Mouse (Mus musculus) embryonic stem cell, embryonic (primary cell): ENCODE results near the gene Bptf.

ENCODE experiments used
- CTCF ChIA-PET, 4 experiments: fragments of 300-600 bp in 2 of 4; fragments of 350-600 bp in 2 of 4; sonication (Branson Sonifier 250); formaldehyde crosslinking; loops; one replicate each; lab custom pipeline; 2022; ENCODE audit warnings: inconsistent platforms in 2 of 4; lab: Charles Lee
- POLR2A ChIA-PET, 4 experiments: fragments of 300-600 bp in 2 of 4; fragments of 350-600 bp in 2 of 4; sonication (Branson Sonifier 250); formaldehyde crosslinking; loops; one replicate each; lab custom pipeline; 2022; ENCODE audit warnings: antibody characterized with exemption in 4 of 4, inconsistent platforms in 1 of 4; lab: Charles Lee

The Bptf gene

DNA sequence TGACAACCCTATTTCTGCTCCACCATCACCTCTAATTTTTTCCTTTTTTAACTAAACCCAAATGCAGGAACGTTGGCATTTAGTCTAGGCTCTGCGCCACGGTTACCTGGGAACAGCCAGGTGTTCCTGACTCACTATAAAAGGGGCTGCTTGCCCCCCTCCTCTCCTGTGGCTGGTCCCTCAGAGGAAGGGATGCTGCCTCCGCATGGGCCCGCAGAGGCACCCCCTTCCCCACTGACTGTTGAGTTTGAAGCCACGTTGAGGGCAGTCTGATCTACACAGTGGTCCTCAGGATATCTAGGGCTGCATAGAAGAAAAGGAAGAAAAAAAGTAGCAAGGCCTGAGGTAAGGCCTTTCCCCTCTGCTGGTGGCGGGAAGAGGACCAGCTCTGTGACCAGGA lies 120.8 kb downstream of the Bptf start:
- ChIA-PET POLR2A (interaction anchor here in 3 of 4 experiments (0.8 to 2.5 kb wide), 10 partner anchors 9 to 124 kb away, joined by 4 to 54 read pairs (median 18); partner anchors contain the start of genes Kpna2 (in 3 of the 3) and 1810010H24Rik (in 1 of the 3)), CTCF (interaction anchor here in 1 of 4 experiments (0.6 kb wide), 1 partner anchor 491 kb away, joined by 3 read pairs; no protein-coding TSS in a partner anchor)

DNA sequence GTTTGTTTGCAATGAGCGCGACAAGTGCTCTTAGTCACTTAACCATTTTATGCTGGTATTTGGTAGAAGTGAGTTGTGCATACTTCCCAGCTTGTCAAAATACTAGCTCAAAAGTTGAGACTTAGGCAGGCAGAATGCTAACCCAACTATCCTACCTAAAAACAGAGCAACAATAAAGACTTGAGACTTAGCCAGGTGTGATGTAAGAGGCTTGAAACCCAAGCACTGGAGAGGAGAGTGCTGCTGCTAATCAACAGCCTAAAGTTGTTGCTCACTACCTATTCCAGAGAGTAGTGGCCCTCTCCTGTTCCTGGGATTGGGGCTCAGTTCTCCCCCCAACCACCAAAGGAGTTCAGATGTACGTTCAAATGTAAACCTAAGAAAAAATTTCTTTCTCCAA lies 121.5 kb downstream of the Bptf start:
- ChIA-PET CTCF (no interaction called here), POLR2A (interaction anchor here in 3 of 4 experiments (0.7 to 5.2 kb wide), 3 partner anchors 11 to 15 kb away, joined by 3 to 56 read pairs (median 23); partner anchors contain the start of gene Kpna2 (in 2 of the 3))

DNA sequence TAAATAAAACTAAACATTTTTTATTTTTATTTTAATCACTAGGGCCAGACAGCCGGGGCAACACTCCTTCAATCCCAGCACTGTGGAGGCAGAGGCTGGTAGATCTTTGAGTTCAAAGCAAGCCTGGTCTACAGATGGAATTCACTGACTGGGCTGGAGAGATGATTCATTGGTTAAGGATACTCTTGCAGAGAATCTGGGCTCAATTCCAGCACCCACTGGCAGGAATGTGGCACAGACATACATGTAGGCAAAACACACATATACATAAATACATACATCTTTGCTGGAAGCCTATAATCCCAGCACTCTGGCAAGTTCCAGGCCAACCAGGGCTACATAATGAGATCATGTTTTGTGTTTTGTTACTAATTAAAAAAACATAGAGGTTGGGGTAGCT lies 126.4 kb downstream of the Bptf start:
- ChIA-PET POLR2A (interaction anchor here in 2 of 4 experiments (0.9 to 5.2 kb wide), 3 partner anchors 7 to 18 kb away, joined by 3 to 56 read pairs (median 8); partner anchors contain the start of gene Kpna2 (in 1 of the 2)), CTCF (no interaction called here)

GRCm38 (mm10) chr11:107001760-107002675 lies 129.9 kb downstream of the Bptf start:
- ChIA-PET POLR2A (interaction anchor here in 3 of 4 experiments (0.6 to 2.1 kb wide), 16 partner anchors 10 to 441 kb away, joined by 3 to 13 read pairs (median 4); partner anchors contain the start of genes Cep95 (in 2 of the 3) and Ddx5 (in 2 of the 3)), CTCF (interaction anchor here in 2 of 4 experiments (0.6 to 1.1 kb wide), 3 partner anchors 16 to 1877 kb away, joined by 3 to 11 read pairs (median 4); no protein-coding TSS in a partner anchor)

GRCm38 (mm10) chr11:106999949-107000513 lies 131.9 kb downstream of the Bptf start:
- POLR2A ChIA-PET = interaction anchor here (0.6 to 4.4 kb wide), 110 partner anchors 8 to 915 kb away, joined by 3 to 155 read pairs (median 5); partner anchors contain the start of genes Cep95 (in 4 of the 4), Ddx5 (in 4 of the 4), 1810010H24Rik (in 3 of the 4) and Smurf2 (in 2 of the 4)
- CTCF ChIA-PET = interaction anchor here in 3 of 4 experiments (0.6 to 2.3 kb wide), 5 partner anchors 14 to 32 kb away, joined by 4 to 7 read pairs (median 6); no protein-coding TSS in a partner anchor

- CTCF ChIA-PET = interaction anchor here (0.5 to 2.3 kb wide), 12 partner anchors 12 to 983 kb away, joined by 3 to 13 read pairs (median 6); partner anchors contain the start of gene Ern1 (in 1 of the 4)
- POLR2A ChIA-PET = interaction anchor here (0.6 to 4.4 kb wide), 153 partner anchors 8 to 950 kb away, joined by 3 to 155 read pairs (median 5); partner anchors contain the start of genes Cep95 (in 4 of the 4), Ddx5 (in 4 of the 4), 1810010H24Rik (in 3 of the 4) and Smurf2 (in 2 of the 4)
These were observed 132.6 kb downstream of the Bptf start, which contains the start of gene Kpna2 for GRCm38 (mm10) chr11:106999151-106999948. Gene Kpna2 (minus strand): TSS chr11:106999541.

DNA sequence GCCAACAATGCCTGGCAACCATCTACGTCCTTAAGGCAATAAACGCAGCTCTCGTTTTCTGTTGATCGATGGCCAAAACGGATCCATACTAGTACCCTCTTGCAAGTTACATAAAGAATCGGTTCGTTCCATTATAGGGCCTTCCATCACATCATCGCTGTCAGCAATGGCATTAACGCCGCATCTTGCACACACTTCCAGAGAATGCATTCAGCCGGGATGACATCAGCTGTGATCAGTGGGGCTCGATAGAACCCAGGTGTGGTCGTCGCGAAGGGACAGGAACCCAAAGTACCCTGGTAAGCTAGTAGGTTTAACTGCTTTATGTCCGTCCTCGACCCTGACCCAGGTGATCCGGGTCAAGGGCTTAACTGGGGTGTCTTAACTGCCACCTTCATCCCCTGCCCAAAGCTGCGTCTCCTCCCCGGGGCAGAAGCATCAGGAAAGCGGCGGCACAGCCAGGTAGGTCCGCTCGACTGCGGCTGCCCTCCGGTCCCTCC lies 133.2 kb downstream of the Bptf start:
- CTCF ChIA-PET = interaction anchor here (0.5 to 2.3 kb wide), 9 partner anchors 11 to 984 kb away, joined by 3 to 13 read pairs (median 7); partner anchors contain the start of gene Ern1 (in 1 of the 4)

GRCm38 (mm10) chr11:106997976-106998375 lies 134.0 kb downstream of the Bptf start:
- ChIA-PET CTCF (interaction anchor here in 1 of 4 experiments (2.3 kb wide), 1 partner anchor 17 kb away, joined by 7 read pairs; no protein-coding TSS in a partner anchor), POLR2A (interaction anchor here in 3 of 4 experiments (0.7 to 4.4 kb wide), 47 partner anchors 9 to 837 kb away, joined by 3 to 155 read pairs (median 12); partner anchors contain the start of genes Cep95 (in 3 of the 3), Ddx5 (in 3 of the 3), 1810010H24Rik (in 1 of the 3) and Gm10840 (in 1 of the 3))

More for the DNA sequence above, 133.2 kb downstream of the Bptf start:
- POLR2A ChIA-PET = interaction anchor here (0.6 to 4.4 kb wide), 137 partner anchors 8 to 914 kb away, joined by 3 to 155 read pairs (median 5); partner anchors contain the start of genes Cep95 (in 4 of the 4), Ddx5 (in 4 of the 4), 1810010H24Rik (in 3 of the 4) and Bptf (in 1 of the 4)

GRCm38 (mm10) chr11:106996492-106996891 lies 135.4 kb downstream of the Bptf start:
- POLR2A ChIA-PET = interaction anchor here (0.6 to 4.4 kb wide), 18 partner anchors 8 to 208 kb away, joined by 3 to 155 read pairs (median 4); partner anchors contain the start of genes Cep95 (in 1 of the 4), Ddx5 (in 1 of the 4) and Nol11 (in 1 of the 4)
- CTCF ChIA-PET = interaction anchor here in 1 of 4 experiments (0.9 kb wide), 1 partner anchor 18 kb away, joined by 3 read pairs; no protein-coding TSS in a partner anchor

DNA sequence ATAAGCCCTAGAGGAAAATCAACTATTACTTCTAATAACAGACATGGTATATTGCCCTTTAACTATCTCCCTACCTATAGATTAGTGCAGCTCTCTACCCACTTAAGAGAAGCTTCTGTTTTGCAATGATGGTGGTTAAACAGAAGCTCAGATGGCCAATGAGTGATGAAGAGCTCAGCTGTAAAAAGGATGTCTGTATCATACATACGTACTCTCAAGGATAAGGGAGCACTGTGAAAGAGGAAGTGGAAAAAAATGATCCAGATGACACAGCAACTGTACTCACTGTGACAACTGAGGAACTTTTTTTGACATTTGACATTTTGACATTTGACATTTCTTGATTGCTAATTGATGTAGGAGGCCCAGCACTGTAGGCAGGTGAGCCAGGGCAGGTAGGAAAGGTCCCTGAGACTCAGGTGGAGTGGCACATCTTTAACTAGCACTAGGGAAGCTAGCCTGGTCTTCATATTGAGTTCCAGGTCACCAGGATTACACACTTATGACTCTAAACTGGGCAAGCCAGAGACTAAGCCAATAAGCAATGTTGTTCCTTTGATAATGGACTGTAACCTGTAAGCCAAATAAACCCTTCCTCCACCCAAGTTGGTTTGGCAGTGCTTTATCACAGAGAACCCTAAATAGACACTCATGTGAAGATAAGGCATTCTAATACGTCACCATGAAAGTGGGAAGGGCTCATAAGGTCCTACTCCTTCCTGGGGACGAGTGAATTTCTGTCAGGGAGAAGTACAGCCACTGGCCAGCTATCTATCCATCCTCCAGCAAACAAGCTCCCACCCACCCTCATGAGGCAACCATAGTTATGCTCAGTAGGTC lies 137.5 kb downstream of the Bptf start:
- CTCF ChIA-PET = interaction anchor here in 2 of 4 experiments (0.5 kb wide), 2 partner anchors 24 to 259 kb away, joined by 3 to 4 read pairs; no protein-coding TSS in a partner anchor
- POLR2A ChIA-PET = interaction anchor here in 3 of 4 experiments (0.6 to 4.3 kb wide), 20 partner anchors 10 to 214 kb away, joined by 3 to 45 read pairs (median 4); partner anchors contain the start of genes Cep95 (in 1 of the 3) and Ddx5 (in 1 of the 3)

DNA sequence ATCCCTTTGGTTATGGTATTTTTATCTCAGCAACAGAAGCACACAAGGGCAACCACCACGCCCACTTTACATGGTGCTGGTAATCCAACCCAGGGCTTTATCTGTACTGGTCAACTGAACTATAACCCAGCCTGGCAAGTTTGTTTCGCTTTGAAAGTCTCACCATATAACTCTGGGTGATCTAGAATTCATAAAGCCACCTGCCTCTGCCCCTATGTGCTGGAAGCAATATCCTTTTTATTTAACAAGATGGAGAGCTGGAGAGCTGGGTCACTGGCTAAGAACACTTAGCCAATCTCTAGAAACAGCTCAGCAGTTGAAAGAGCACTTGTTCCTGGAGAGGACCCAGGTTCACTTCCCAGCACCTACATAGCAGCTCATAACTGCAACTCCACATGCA lies 144.5 kb downstream of the Bptf start:
- CTCF ChIA-PET = interaction anchor here in 3 of 4 experiments (0.6 to 0.9 kb wide), 8 partner anchors 12 to 519 kb away, joined by 3 to 12 read pairs (median 4); partner anchors contain the start of gene Kpna2 (in 1 of the 3)
- POLR2A ChIA-PET = interaction anchor here (0.6 to 9.2 kb wide), 52 partner anchors 7 to 855 kb away, joined by 3 to 155 read pairs (median 4); partner anchors contain the start of genes Kpna2 (in 4 of the 4), Polg2 (in 2 of the 4), Ccdc47 (in 1 of the 4) and Cep95 (in 1 of the 4)

- POLR2A ChIA-PET = interaction anchor here in 3 of 4 experiments (0.6 to 9.2 kb wide), 24 partner anchors 8 to 1550 kb away, joined by 3 to 155 read pairs (median 5); partner anchors contain the start of genes Kpna2 (in 3 of the 3), Cep95 (in 2 of the 3) and Ddx5 (in 2 of the 3)
- CTCF ChIA-PET = interaction anchor here in 1 of 4 experiments (0.9 kb wide), 1 partner anchor 166 kb away, joined by 3 read pairs; no protein-coding TSS in a partner anchor
These were observed 145.8 kb downstream of the Bptf start for GRCm38 (mm10) chr11:106985979-106986604.
